Mouse (Mus musculus) myocyte (in vitro differentiated cells): ENCODE measurements around the gene Map2k5. TPM values are rescaled to one million over a fixed set of nuclear protein-coding genes. Genes with fewer than 3 reads are reported as not detected.

Experiments
- H3K27me3 ChIP-seq: one replicate; pipeline ENCODE4 v1.6.1; 2011; ENCODE audit not compliant: control insufficient read depth, insufficient read depth, insufficient read length
- H3K36me3 ChIP-seq: one replicate; pipeline ENCODE4 v1.6.1; 2011; ENCODE audit not compliant: control insufficient read depth, insufficient read depth
- H3K4me2 ChIP-seq: one replicate; pipeline ENCODE4 v1.6.1; 2011; ENCODE audit warnings: low read depth, control low read depth
- H3K4me3 ChIP-seq: one replicate; pipeline ENCODE4 v1.5.1; 2011; ENCODE audit warnings: mild to moderate bottlenecking, control low read depth, moderate library complexity
- H3K79me2 ChIP-seq: one replicate; pipeline ENCODE4 v1.6.1; 2011; ENCODE audit not compliant: control insufficient read depth, insufficient read depth
- H3ac ChIP-seq: one replicate; pipeline ENCODE4 v1.6.1; 2011; ENCODE audit not compliant: control insufficient read depth, insufficient read length
- CEBPB ChIP-seq: IDR thresholded peaks from 2 replicates; pipeline ENCODE4 v1.6.1; 2011; ENCODE audit warnings: mild to moderate bottlenecking, moderate library complexity; ENCODE audit not compliant: poor library complexity, insufficient read depth, severe bottlenecking
- E2F4 ChIP-seq: IDR thresholded peaks from one replicate; pipeline ENCODE4 v1.6.1; 2011; ENCODE audit warnings: mild to moderate bottlenecking, control low read depth, moderate library complexity; ENCODE audit not compliant: insufficient read depth
- MAX ChIP-seq: IDR thresholded peaks from one replicate; pipeline ENCODE4 v1.6.1; 2011; ENCODE audit warnings: low read depth, mild to moderate bottlenecking, control low read depth
- MYOD1 ChIP-seq, 3 experiments: IDR thresholded peaks; one replicate each; pipeline ENCODE4 v1.6.1; 2011; ENCODE audit warnings: control low read depth in 2 of 3, low read depth in 2 of 3, mild to moderate bottlenecking in 2 of 3, moderate library complexity in 1 of 3; ENCODE audit not compliant: insufficient read length in 2 of 3, control insufficient read depth in 1 of 3
- MYOG ChIP-seq, 3 experiments: IDR thresholded peaks; one replicate each; pipeline ENCODE4 v1.6.1; 2011; ENCODE audit warnings: control low read depth in 2 of 3, low read depth in 2 of 3, mild to moderate bottlenecking in 2 of 3; ENCODE audit not compliant: insufficient read length in 2 of 3, control insufficient read depth in 1 of 3, insufficient read depth in 1 of 3
- POLR2A ChIP-seq: IDR thresholded peaks from one replicate; pipeline ENCODE4 v1.6.1; 2011; ENCODE audit warnings: low read depth, mild to moderate bottlenecking, control low read depth, moderate library complexity; ENCODE audit not compliant: insufficient read length
- POLR2AphosphoS2 ChIP-seq: IDR thresholded peaks from one replicate; pipeline ENCODE4 v1.6.1; 2011; ENCODE audit warnings: low read depth, control low read depth; ENCODE audit not compliant: insufficient read length
- REST ChIP-seq: IDR thresholded peaks from one replicate; pipeline ENCODE4 v1.6.1; 2011; ENCODE audit warnings: mild to moderate bottlenecking, control low read depth, moderate library complexity; ENCODE audit not compliant: insufficient read depth, insufficient read length
- SRF ChIP-seq: IDR thresholded peaks from one replicate; pipeline ENCODE4 v1.6.1; 2011; ENCODE audit warnings: low read depth; ENCODE audit not compliant: control insufficient read depth, insufficient read length
- TCF12 ChIP-seq: IDR thresholded peaks from one replicate; pipeline ENCODE4 v1.6.1; 2011; ENCODE audit warnings: mild to moderate bottlenecking, control low read depth; ENCODE audit not compliant: poor library complexity, insufficient read depth, severe bottlenecking
- TCF3 ChIP-seq: IDR thresholded peaks from one replicate; pipeline ENCODE4 v1.6.1; 2011; ENCODE audit warnings: low read depth, control low read depth; ENCODE audit not compliant: insufficient read length
- USF1 ChIP-seq: IDR thresholded peaks from one replicate; pipeline ENCODE4 v1.6.1; 2011; ENCODE audit warnings: low read depth, mild to moderate bottlenecking, control low read depth, moderate library complexity
- polyA plus RNA-seq: library from polyadenylated mRNA; unstranded; fragments of >200 nt; fragmentation: generic; extraction: Trizol; gene quantifications from one replicate; pipeline ENCODE4 v1.2.1, GENCODE M21; 2012; ENCODE audit warnings: missing spikeins

Gene Map2k5
- polyA plus RNA-seq, 1 experiment, result 17.7 TPM

DNA sequence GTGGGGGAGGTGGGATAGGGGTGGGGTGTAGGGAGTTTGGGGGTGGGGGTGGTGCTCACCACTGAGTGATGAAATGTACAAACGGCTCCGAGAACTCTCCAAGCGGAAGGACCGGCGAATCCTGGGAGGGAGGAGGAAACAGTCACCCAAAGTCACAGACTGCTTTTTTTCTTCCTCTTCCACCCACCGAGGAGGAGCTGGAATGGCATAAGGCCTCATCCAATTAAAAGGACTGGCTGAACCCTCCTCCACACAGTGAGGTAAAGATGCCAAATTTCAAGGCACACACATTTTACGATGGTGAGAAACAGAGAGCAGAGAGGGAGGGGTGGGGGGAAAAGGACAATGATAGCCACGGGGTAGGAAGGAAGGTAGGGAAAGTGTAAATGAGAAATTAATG, 180.4 kb downstream of the Map2k5 start:
- TF ChIP-seq TCF12 (no peak), TCF3 (no peak), SRF (no peak), USF1 (no peak), E2F4 (no peak), POLR2A (no peak), MYOG (IDR thresholded peaks at IDR 0.05; ENCODE audit: control insufficient read depth in 1 of 3, insufficient read depth in 1 of 3, insufficient read length in 2 of 3, low read depth in 2 of 3) (no peak), REST (no peak), CEBPB (no peak), MYOD1 (IDR thresholded peaks at IDR 0.05; ENCODE audit: control insufficient read depth in 1 of 3, insufficient read length in 2 of 3, low read depth in 2 of 3) (no peak), POLR2AphosphoS2 (no peak), MAX (no peak)
- Histone ChIP-seq H3K27me3 (no peaks in the 10 kb centered on the region), H3K36me3 (no peaks in the 10 kb centered on the region), H3K4me2 (no peak overlapping the region), H3K79me2 (no peaks in the 10 kb centered on the region), H3ac (no peak overlapping the region), H3K4me3 (no peak overlapping the region)

DNA sequence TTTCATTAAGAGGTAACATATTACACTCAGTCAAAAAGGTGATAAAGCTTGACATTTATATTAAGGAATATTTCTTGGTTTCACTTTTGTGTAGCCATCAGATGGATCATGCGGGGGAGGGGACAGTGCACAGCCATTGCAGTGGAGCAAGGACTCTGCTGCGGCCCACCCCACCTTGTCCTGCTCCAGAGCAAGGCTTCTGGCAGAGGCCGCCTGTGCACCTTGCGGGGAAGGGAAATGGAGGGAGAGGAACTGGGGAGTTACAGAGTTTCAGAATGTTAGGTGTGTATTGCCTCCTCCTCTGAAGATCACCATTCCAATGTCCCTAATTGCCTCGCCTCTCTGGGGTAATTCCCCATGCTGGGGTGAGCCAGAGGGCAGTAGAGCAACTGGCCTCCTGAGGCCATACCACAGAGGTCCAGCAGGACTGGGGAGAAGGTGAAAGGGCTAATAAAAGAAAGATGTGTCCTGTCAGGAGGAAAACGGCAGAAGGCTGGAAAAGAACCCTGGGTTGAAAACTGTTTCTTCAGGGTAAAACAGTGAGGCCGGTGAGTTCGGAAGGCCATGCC, 181.5 kb downstream of the Map2k5 start:
- H3K36me3 ChIP-seq, result no peaks in the 10 kb centered on the region
- H3K79me2 ChIP-seq, result no peaks in the 10 kb centered on the region
- H3K4me3 ChIP-seq, result no peak overlapping the region
- no peak overlapping the region for H3ac ChIP-seq
- no peak overlapping the region for H3K4me2 ChIP-seq
- TF ChIP-seq E2F4 (no peak), MYOG (IDR thresholded peaks at IDR 0.05; ENCODE audit: control insufficient read depth in 1 of 3, insufficient read depth in 1 of 3, insufficient read length in 2 of 3, low read depth in 2 of 3) (no peak), MAX (no peak), MYOD1 (IDR thresholded peaks at IDR 0.05; ENCODE audit: control insufficient read depth in 1 of 3, insufficient read length in 2 of 3, low read depth in 2 of 3) (no peak), POLR2A (no peak), USF1 (no peak), SRF (no peak), TCF12 (no peak), POLR2AphosphoS2 (no peak), REST (no peak), CEBPB (no peak), TCF3 (no peak)
- no peaks in the 10 kb centered on the region for H3K27me3 ChIP-seq

DNA sequence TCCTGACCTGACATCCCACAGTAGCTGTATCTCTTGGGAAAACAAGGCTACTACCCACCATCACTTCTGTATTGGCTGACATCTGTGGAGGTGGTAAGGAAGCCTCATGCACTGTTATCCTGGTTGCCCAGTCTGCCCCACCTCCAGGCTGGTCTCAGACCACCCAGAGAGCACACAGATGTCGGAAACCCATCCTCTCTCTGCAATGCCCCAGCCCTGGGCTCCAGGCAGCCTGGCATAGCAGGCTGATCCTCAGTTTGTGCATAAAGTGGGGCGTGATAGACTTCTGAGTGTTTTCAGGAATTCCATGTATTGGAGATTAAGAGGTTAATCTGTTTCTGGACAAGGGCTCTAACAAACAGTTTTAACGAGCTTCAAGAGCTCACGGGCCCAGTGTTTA, 182.2 kb downstream of the Map2k5 start:
- Histone ChIP-seq H3ac (no peak overlapping the region), H3K79me2 (no peaks in the 10 kb centered on the region), H3K27me3 (no peaks in the 10 kb centered on the region), H3K4me2 (no peak overlapping the region), H3K36me3 (no peaks in the 10 kb centered on the region), H3K4me3 (no peak overlapping the region)
- TF ChIP-seq USF1, result no peak
- no peak for TF ChIP-seq POLR2AphosphoS2
- TF ChIP-seq SRF, result no peak
- TF ChIP-seq MAX, result no peak
- TF ChIP-seq E2F4, result no peak

DNA sequence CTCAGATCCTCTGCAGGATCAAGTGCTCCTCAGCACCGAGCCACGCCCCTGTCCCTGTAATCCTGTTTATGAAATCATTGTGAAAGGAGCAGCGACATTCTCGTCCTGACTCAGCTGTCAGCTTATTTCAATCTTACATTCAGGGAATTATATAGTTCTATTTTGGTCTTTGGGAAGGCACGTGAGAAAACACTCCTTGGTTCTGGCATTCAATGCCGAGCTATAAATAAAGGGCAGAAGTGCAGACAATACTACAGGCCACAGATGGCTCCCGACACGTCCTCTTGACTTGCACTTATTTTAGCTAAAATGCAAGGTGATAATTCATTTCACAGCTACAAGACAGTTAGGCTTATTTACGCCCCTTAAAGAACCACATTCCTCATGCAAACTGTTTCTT, 182.9 kb downstream of the Map2k5 start:
- Histone ChIP-seq H3K4me2 (peak overlapping the region; percentile 21), H3K27me3 (no peaks in the 10 kb centered on the region), H3K79me2 (no peaks in the 10 kb centered on the region), H3K36me3 (no peaks in the 10 kb centered on the region), H3ac (no peak overlapping the region), H3K4me3 (no peak overlapping the region)
- TF ChIP-seq MYOG (IDR thresholded peaks at IDR 0.05; ENCODE audit: control insufficient read depth in 1 of 3, insufficient read depth in 1 of 3, insufficient read length in 2 of 3, low read depth in 2 of 3), result peak in 1 of 3 experiments; percentile 17
- TF ChIP-seq TCF12, result peak; percentile 13
- TF ChIP-seq CEBPB, result no peak
- no peak for TF ChIP-seq SRF

DNA sequence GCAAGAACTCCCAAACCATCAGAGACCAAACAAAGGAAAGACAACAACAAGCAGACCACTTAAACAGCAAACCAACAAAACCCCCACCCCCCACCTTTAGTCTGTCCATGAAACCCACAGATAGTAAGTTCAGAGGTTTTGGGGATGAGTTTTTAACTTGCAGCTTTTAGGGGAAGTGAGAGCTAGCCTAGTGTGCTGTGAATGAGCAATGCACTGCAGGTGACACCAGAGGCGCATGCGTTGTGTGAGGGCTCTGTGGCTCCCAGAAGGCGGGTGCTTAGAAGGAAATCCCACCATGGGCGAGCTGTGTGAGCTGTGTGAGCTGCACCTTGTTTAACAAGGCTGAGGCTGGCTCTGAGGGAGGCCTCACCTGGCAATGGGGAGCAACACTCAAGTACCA, 184.9 kb downstream of the Map2k5 start:
- H3ac ChIP-seq, result no peak overlapping the region
- no peak overlapping the region for H3K4me2 ChIP-seq
- TF ChIP-seq POLR2A (no peak), MYOD1 (IDR thresholded peaks at IDR 0.05; ENCODE audit: control insufficient read depth in 1 of 3, insufficient read length in 2 of 3, low read depth in 2 of 3) (no peak)
- H3K4me3 ChIP-seq, result no peak overlapping the region
- H3K27me3 ChIP-seq, result no peaks in the 10 kb centered on the region
- no peaks in the 10 kb centered on the region for H3K79me2 ChIP-seq
- H3K36me3 ChIP-seq, result no peaks in the 10 kb centered on the region
